ENCODE assay signal across 23 mouse cellular contexts in genomic region chr1:132474496-132474895, GRCm38 (mm10). TPM values are rescaled to one million over a fixed set of nuclear protein-coding genes. Genes with fewer than 3 reads are reported as not detected.
DNase-seq lines count a peak whose midpoint lies in the region; ATAC-seq and TF ChIP-seq lines count a peak whose summit lies in the region.
"Had no signal": no experiment of that assay in that cellular context is flagged by ENCODE, and none has a peak within 500 bp of the region (broad histone marks: within the 10 kb centered on the region; RNA-seq: fewer than 3 reads in every experiment).

No protein-coding gene starts in this region.

- peaks cover 14% of the 10 kb centered on the region for H3K4me1 ChIP-seq in forebrain, embryonic 14.5 days (ENCODE audit: control insufficient read depth, insufficient read depth, low read length)
- H3K4me1 ChIP-seq in forebrain, embryonic 13.5 days = peaks cover 30% of the 10 kb centered on the region
- peaks cover 6% of the 10 kb centered on the region in 2 experiments; a peak in 3 of 4 replicates for H3K4me1 ChIP-seq in ES-E14 (ENCODE audit: control insufficient read depth in 2 of 2, insufficient read depth in 2 of 2, low read length in 2 of 2, poor library complexity in 1 of 2)
- peaks cover 12% of the 10 kb centered on the region for H3K4me1 ChIP-seq in kidney, embryonic 16.5 days (ENCODE audit: insufficient read depth, low read length)

- no peak overlapping the region for H3K4me2 ChIP-seq in forebrain, embryonic 14.5 days (ENCODE audit: low read length)
- no peak overlapping the region for H3K4me2 ChIP-seq in forebrain, embryonic 13.5 days
- no peak overlapping the region for H3K4me2 ChIP-seq in kidney, embryonic 16.5 days (replicated peaks; ENCODE audit: low read depth, low read length)
- H3K4me2 ChIP-seq: forebrain, embryonic 15.5 days; heart, embryonic 11.5 days; hindbrain, embryonic 12.5 days had no signal

- no peaks in the 10 kb centered on the region for H3K36me3 ChIP-seq in forebrain, embryonic 14.5 days (ENCODE audit: control insufficient read depth, insufficient read depth, low read length)
- H3K36me3 ChIP-seq in forebrain, embryonic 13.5 days (ENCODE audit: poor library complexity, severe bottlenecking) = no peaks in the 10 kb centered on the region
- H3K36me3 ChIP-seq in ES-E14 (ENCODE audit: control insufficient read depth, insufficient read depth, low read length, poor library complexity, severe bottlenecking) = no peaks in the 10 kb centered on the region
- H3K36me3 ChIP-seq in kidney, embryonic 16.5 days (ENCODE audit: insufficient read depth, low read length) = no peaks in the 10 kb centered on the region
- H3K36me3 ChIP-seq: forebrain, embryonic 15.5 days; hindbrain, embryonic 12.5 days had no signal

- no peak for DNase-seq in forebrain, embryonic 14.5 days (ENCODE audit: low spot score)
- peak; percentile 32 for DNase-seq in layer of hippocampus, adult 11-12 months (ENCODE audit: low spot score)
- DNase-seq in layer of hippocampus, adult 9-10 months (ENCODE audit: low spot score) = no peak
- no peak for DNase-seq in ES-E14 (ENCODE audit: low read depth, low spot score)
- no peak for DNase-seq in cerebellum, postnatal 14 days
- DNase-seq: adrenal gland, postnatal 10 days; B cell, adult 2 months; cerebellum, adult 11-12 months; cerebellum, adult 9-10 months; cerebellum, postnatal 36 days; gastrocnemius, postnatal 36 days; heart, adult 2 months; heart, postnatal 36 days; kidney, adult 18-20 months had no signal

- no peaks in the 10 kb centered on the region for H3K9me3 ChIP-seq in forebrain, embryonic 14.5 days (replicated peaks; ENCODE audit: control insufficient read depth, low read length)
- no peaks in the 10 kb centered on the region for H3K9me3 ChIP-seq in forebrain, embryonic 13.5 days (replicated peaks)
- H3K9me3 ChIP-seq in ES-E14 (ENCODE audit: control insufficient read depth, insufficient read depth, low read depth, low read length) = no peaks in the 10 kb centered on the region
- H3K9me3 ChIP-seq in kidney, embryonic 16.5 days (ENCODE audit: low read length) = no peaks in the 10 kb centered on the region
- H3K9me3 ChIP-seq: embryonic facial prominence, embryonic 10.5 days; forebrain, embryonic 15.5 days; hindbrain, embryonic 12.5 days had no signal

- in situ Hi-C loops in ES-E14 (cut with MboI; ENCODE audit: low sequenced_read_pairs in 2 of 2, unreplicated experiment in 2 of 2) = no loop called here

- H3K27ac ChIP-seq in forebrain, embryonic 14.5 days (ENCODE audit: low read depth, low read length) = no peak overlapping the region
- H3K27ac ChIP-seq in forebrain, embryonic 13.5 days = no peak overlapping the region
- H3K27ac ChIP-seq in ES-E14 (ENCODE audit: insufficient read depth, low read depth, low read length, poor library complexity, severe bottlenecking) = peak overlapping the region; percentile 44; the same call in 1 of the 2 replicates
- no peak overlapping the region for H3K27ac ChIP-seq in kidney, embryonic 16.5 days (ENCODE audit: low read length)
- H3K27ac ChIP-seq: embryonic facial prominence, embryonic 10.5 days; forebrain, embryonic 15.5 days; heart, adult 2 months; hindbrain, embryonic 12.5 days had no signal

- ATAC-seq in forebrain, embryonic 14.5 days = no peak
- ATAC-seq in forebrain, embryonic 13.5 days = no peak
- no peak for ATAC-seq in kidney, embryonic 16.5 days (ENCODE audit: low FRiP score, low TSS enrichment)
- ATAC-seq: CD4-positive, CD25-positive, alpha-beta regulatory T cell, adult 4 months; forebrain, embryonic 15.5 days; hindbrain, embryonic 16.5 days; inflammation-experienced regulatory T-cells, adult 6 months had no signal

- H3K4me3 ChIP-seq in forebrain, embryonic 14.5 days (ENCODE audit: low read depth, low read length) = no peak overlapping the region
- no peak overlapping the region for H3K4me3 ChIP-seq in forebrain, embryonic 13.5 days
- no peak overlapping the region for H3K4me3 ChIP-seq in ES-E14 (ENCODE audit: insufficient read depth in 1 of 2, low read depth in 1 of 2, low read length in 2 of 2, poor library complexity in 1 of 2, severe bottlenecking in 1 of 2)
- no peak overlapping the region for H3K4me3 ChIP-seq in kidney, embryonic 16.5 days (ENCODE audit: low read length)
- H3K4me3 ChIP-seq: embryonic facial prominence, embryonic 10.5 days; forebrain, embryonic 15.5 days; heart, adult 2 months; hindbrain, embryonic 12.5 days had no signal

- 62% methylated on average over 1 of the region's 1 CpGs for WGBS in forebrain, embryonic 14.5 days
- 63% methylated on average over 1 of the region's 1 CpGs for WGBS in forebrain, embryonic 13.5 days
- WGBS in kidney, embryonic 16.5 days = 79% methylated on average over 1 of the region's 1 CpGs

- no peaks in the 10 kb centered on the region for H3K27me3 ChIP-seq in forebrain, embryonic 14.5 days (replicated peaks; ENCODE audit: control insufficient read depth, insufficient read depth, low read length)
- no peaks in the 10 kb centered on the region for H3K27me3 ChIP-seq in forebrain, embryonic 13.5 days
- H3K27me3 ChIP-seq in kidney, embryonic 16.5 days (ENCODE audit: insufficient read depth, low read length) = no peaks in the 10 kb centered on the region
- H3K27me3 ChIP-seq: forebrain, embryonic 15.5 days; hindbrain, embryonic 12.5 days had no signal

- 0 out of 2 replicates have a peak overlapping the region, but pooled peaks have one; percentile 5 for H3K9ac ChIP-seq in forebrain, embryonic 14.5 days (ENCODE audit: low read length)
- no peak overlapping the region for H3K9ac ChIP-seq in forebrain, embryonic 13.5 days
- no peak overlapping the region for H3K9ac ChIP-seq in ES-E14 (ENCODE audit: insufficient read depth, low read depth, low read length, poor library complexity, severe bottlenecking)
- no peak overlapping the region for H3K9ac ChIP-seq in kidney, embryonic 16.5 days (replicated peaks; ENCODE audit: low read length)
- H3K9ac ChIP-seq: forebrain, embryonic 15.5 days; hindbrain, embryonic 12.5 days had no signal

TF ChIP-seq in ES-E14, 5 proteins besides CTCF, POLR2A, EP300 and RAD21:
- no peak for TF ChIP-seq ZNF384 (IDR thresholded peaks at IDR 0.05; ENCODE audit: low read depth, low read length)
- TF ChIP-seq HCFC1 (IDR thresholded peaks at IDR 0.05; ENCODE audit: borderline replicate concordance, insufficient read depth, low read length) = no peak
- no peak for TF ChIP-seq ZC3H11A (IDR thresholded peaks at IDR 0.05; ENCODE audit: borderline replicate concordance, low read depth, low read length)

RNA-seq across cellular contexts. Expression of gene Rbbp5, which starts 2.7 kb away (rescaled TPM):
- polyA plus RNA-seq in forebrain, embryonic 14.5 days (2014; fragmentation: Nextera tagmentation; extraction: Ambion mirVana) = 46.5 and 53.7 TPM in 2 replicates
- 53.8 and 55.6 TPM in 2 replicates for polyA plus RNA-seq in forebrain, embryonic 13.5 days (2015; fragmentation: Nextera tagmentation; extraction: Ambion mirVana)
- 45.0 and 51.7 TPM in 2 replicates for total RNA-seq in ES-E14 (2012; rRNA removed)
- 46.6 and 50.1 TPM in 2 replicates for polyA plus RNA-seq in kidney, embryonic 16.5 days (2015; fragmentation: Nextera tagmentation; extraction: Ambion mirVana)

RNA-seq across cellular contexts. Expression of gene Tmem81, which starts 31.5 kb away (rescaled TPM):
- 0.74 and 1.1 TPM in 2 replicates for polyA plus RNA-seq in forebrain, embryonic 14.5 days (2014; fragmentation: Nextera tagmentation; extraction: Ambion mirVana)
- 0.92 and 1.4 TPM in 2 replicates for polyA plus RNA-seq in forebrain, embryonic 13.5 days (2015; fragmentation: Nextera tagmentation; extraction: Ambion mirVana)
- 4.3 and 6.8 TPM in 2 replicates for total RNA-seq in ES-E14 (2012; rRNA removed)
- polyA plus RNA-seq in kidney, embryonic 16.5 days (2015; fragmentation: Nextera tagmentation; extraction: Ambion mirVana) = 1.6 and 1.7 TPM in 2 replicates

RNA-seq across cellular contexts. Expression of gene Dstyk, which starts 57.1 kb away (rescaled TPM):
- polyA plus RNA-seq in forebrain, embryonic 14.5 days (2014; fragmentation: Nextera tagmentation; extraction: Ambion mirVana) = 7.7 and 8.9 TPM in 2 replicates
- polyA plus RNA-seq in forebrain, embryonic 13.5 days (2015; fragmentation: Nextera tagmentation; extraction: Ambion mirVana) = 10.5 and 12.5 TPM in 2 replicates
- 6.5 and 8.4 TPM in 2 replicates for total RNA-seq in ES-E14 (2012; rRNA removed)
- polyA plus RNA-seq in kidney, embryonic 16.5 days (2015; fragmentation: Nextera tagmentation; extraction: Ambion mirVana) = 16.9 and 18.6 TPM in 2 replicates
